18 mouse cellular contexts compared by ENCODE assay signal in genomic region chr14:96787286-96787685, GRCm38 (mm10).
DNase-seq lines count a peak whose midpoint lies in the region; ATAC-seq and TF ChIP-seq lines count a peak whose summit lies in the region.
"Had no signal": no experiment of that assay in that cellular context is flagged by ENCODE, and none has a peak within 500 bp of the region (broad histone marks: within the 10 kb centered on the region; RNA-seq: fewer than 3 reads in every experiment).

No protein-coding gene starts in this region.

- TF ChIP-seq CTCF in layer of hippocampus, adult 2 months (conservative IDR thresholded peaks at IDR 0.05): no peak

- no peak overlapping the region for H3K4me3 ChIP-seq in ES-E14 (ENCODE audit: insufficient read depth in 1 of 2, low read depth in 1 of 2, low read length in 2 of 2, poor library complexity in 1 of 2, severe bottlenecking in 1 of 2)
- H3K4me3 ChIP-seq in hindbrain, embryonic 12.5 days: no peak overlapping the region
- H3K4me3 ChIP-seq in layer of hippocampus, adult 2 months: no peak overlapping the region
- H3K4me3 ChIP-seq: embryonic facial prominence, embryonic 10.5 days; embryonic facial prominence, embryonic 12.5 days; forebrain, embryonic 13.5 days; forebrain, embryonic 15.5 days had no signal

- H3K9me3 ChIP-seq in ES-E14 (ENCODE audit: control insufficient read depth, insufficient read depth, low read depth, low read length): no peaks in the 10 kb centered on the region
- no peaks in the 10 kb centered on the region for H3K9me3 ChIP-seq in hindbrain, embryonic 12.5 days (replicated peaks)
- H3K9me3 ChIP-seq: embryonic facial prominence, embryonic 10.5 days; embryonic facial prominence, embryonic 12.5 days; forebrain, embryonic 13.5 days; forebrain, embryonic 15.5 days had no signal

- in situ Hi-C loops in ES-E14 (cut with MboI; ENCODE audit: low sequenced_read_pairs in 2 of 2, unreplicated experiment in 2 of 2): no loop called here

- intact Hi-C loops in left cerebral cortex, postnatal 25 days (cut with DNase I): no loop called here

- no peak overlapping the region for H3K4me2 ChIP-seq in hindbrain, embryonic 12.5 days (replicated peaks)
- H3K4me2 ChIP-seq: embryonic facial prominence, embryonic 12.5 days; forebrain, embryonic 13.5 days; forebrain, embryonic 15.5 days had no signal

- H3K4me1 ChIP-seq in ES-E14 (ENCODE audit: control insufficient read depth in 2 of 2, insufficient read depth in 2 of 2, low read length in 2 of 2, poor library complexity in 1 of 2): peaks cover 0 to 2% of the 10 kb centered on the region in 2 experiments; a peak in 1 of 4 replicates
- no peaks in the 10 kb centered on the region for H3K4me1 ChIP-seq in hindbrain, embryonic 12.5 days
- H3K4me1 ChIP-seq: embryonic facial prominence, embryonic 10.5 days; embryonic facial prominence, embryonic 12.5 days; forebrain, embryonic 13.5 days; forebrain, embryonic 15.5 days had no signal

- whole genome bisulfite sequencing in hindbrain, embryonic 12.5 days: 47% methylated on average over 1 of the region's 1 CpGs

- no peak overlapping the region for H3K27ac ChIP-seq in ES-E14 (ENCODE audit: insufficient read depth, low read depth, low read length, poor library complexity, severe bottlenecking)
- no peak overlapping the region for H3K27ac ChIP-seq in hindbrain, embryonic 12.5 days
- H3K27ac ChIP-seq in layer of hippocampus, adult 2 months: no peak overlapping the region
- H3K27ac ChIP-seq: embryonic facial prominence, embryonic 10.5 days; embryonic facial prominence, embryonic 12.5 days; forebrain, embryonic 13.5 days; forebrain, embryonic 15.5 days had no signal

- no peak overlapping the region for H3K9ac ChIP-seq in ES-E14 (ENCODE audit: insufficient read depth, low read depth, low read length, poor library complexity, severe bottlenecking)
- no peak overlapping the region for H3K9ac ChIP-seq in hindbrain, embryonic 12.5 days
- H3K9ac ChIP-seq: embryonic facial prominence, embryonic 12.5 days; forebrain, embryonic 13.5 days; forebrain, embryonic 15.5 days; forebrain, postnatal 0 days had no signal

- DNase-seq in ES-E14 (ENCODE audit: low read depth, low spot score) (peak; percentile 35), WW6 (ENCODE audit: low read depth, low spot score) (peak; percentile 13)
- no peak for DNase-seq in left cerebral cortex, postnatal 25 days (ENCODE audit: low spot score in 2 of 2)
- no peak for DNase-seq in layer of hippocampus, adult 2 months (ENCODE audit: low spot score in 2 of 2)
- DNase-seq: adrenal gland, adult 8-10 months; adrenal gland, postnatal 14 days; adrenal gland, postnatal 36 days; cerebellum, adult 11-12 months; cerebellum, adult 2 months; cerebellum, adult 9-10 months; cerebellum, postnatal 25 days; forebrain, postnatal 0 days had no signal

- no peaks in the 10 kb centered on the region for H3K36me3 ChIP-seq in ES-E14 (ENCODE audit: control insufficient read depth, insufficient read depth, low read length, poor library complexity, severe bottlenecking)
- H3K36me3 ChIP-seq in hindbrain, embryonic 12.5 days: no peaks in the 10 kb centered on the region
- H3K36me3 ChIP-seq: embryonic facial prominence, embryonic 10.5 days; embryonic facial prominence, embryonic 12.5 days; forebrain, embryonic 15.5 days had no signal

- no peak for ATAC-seq in hindbrain, embryonic 12.5 days (ENCODE audit: low FRiP score)
- ATAC-seq: activated CD4-positive, CD25-positive, alpha-beta regulatory T cell, adult 4 months; forebrain, embryonic 13.5 days; forebrain, embryonic 15.5 days; forebrain, postnatal 0 days had no signal

- H3K27me3 ChIP-seq in hindbrain, embryonic 12.5 days: no peaks in the 10 kb centered on the region
- H3K27me3 ChIP-seq: embryonic facial prominence, embryonic 12.5 days; forebrain, embryonic 13.5 days; forebrain, embryonic 15.5 days had no signal

TF ChIP-seq in ES-E14, 5 proteins besides CTCF, POLR2A, EP300 and RAD21:
- TF ChIP-seq ZNF384 (IDR thresholded peaks at IDR 0.05; ENCODE audit: low read depth, low read length) (no peak), CHD2 (IDR thresholded peaks at IDR 0.05; ENCODE audit: low read depth, low read length) (no peak), MAFK (IDR thresholded peaks at IDR 0.05; ENCODE audit: insufficient read depth, low read depth, low read length) (no peak), ZC3H11A (IDR thresholded peaks at IDR 0.05; ENCODE audit: borderline replicate concordance, low read depth, low read length) (no peak), HCFC1 (IDR thresholded peaks at IDR 0.05; ENCODE audit: borderline replicate concordance, insufficient read depth, low read length) (no peak)

Comparison
In these comparisons a context has a peak if more than half of its experiments do, and no peak if none do; other contexts are left out.
1. DNase-seq: peak in ES-E14 (single experiment) and WW6 (single experiment); none in left cerebral cortex, postnatal 25 days (0 of 2) and layer of hippocampus, adult 2 months (0 of 2).